Mouse (Mus musculus) kidney, adult 2 months (tissue): ENCODE data around the gene Sp110.
"Not testable (repeated sequence)": the region's sequence is repeated elsewhere in the genome, so short reads cannot be mapped to it uniquely, and the experiment has no call there.

Experiments used
- CTCF ChIP-seq: fragments of 200-500 bp; conservative IDR thresholded peaks from 2 replicates; pipeline ENCODE4 v1.5.1; 2011; ENCODE audit warnings: low read depth, mild to moderate bottlenecking, control low read depth, low read length, moderate library complexity, mixed read lengths; ENCODE audit not compliant: insufficient read depth, insufficient read length
- POLR2A ChIP-seq: fragments of 200-500 bp; IDR thresholded peaks from one replicate; pipeline ENCODE4 v1.6.1; 2011; ENCODE audit warnings: low read depth, low read length, control low read depth

- TF ChIP-seq POLR2A, CTCF: not testable (repeated sequence)
Observed at GRCm38 (mm10) chr1:85638144-85638543, 39.5 kb upstream of the Sp110 start.
